Mouse (Mus musculus): ENCODE results near the gene Robo2.

DNA sequence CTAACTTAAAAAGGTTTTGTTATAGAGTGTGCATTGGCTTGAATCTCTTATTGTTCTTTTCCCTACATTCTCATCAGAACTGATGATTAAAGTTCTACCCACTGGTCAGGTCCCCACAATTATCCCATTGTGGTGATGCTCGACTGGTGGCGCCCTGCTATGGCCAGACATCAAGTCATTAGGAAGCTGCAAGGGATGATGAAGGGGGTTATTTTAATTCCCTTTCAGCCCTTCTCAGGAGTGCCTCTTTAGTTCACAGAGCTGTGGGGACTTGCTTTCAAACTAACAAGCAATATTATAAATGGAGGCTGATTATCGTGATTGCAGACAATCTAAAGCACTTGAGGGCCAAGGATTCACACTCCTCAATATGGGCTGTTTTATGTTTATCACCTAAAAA, 484.1 kb downstream of the Robo2 start:
- TF ChIP-seq CTCF (IDR thresholded peaks at IDR 0.05; ENCODE audit: control insufficient read depth, insufficient read depth, insufficient read length), result no peak
- TF ChIP-seq USF1 (IDR thresholded peaks at IDR 0.05; ENCODE audit: low read depth), result no peak
- no peak for TF ChIP-seq MYOD1 (IDR thresholded peaks at IDR 0.05; ENCODE audit: control insufficient read depth, insufficient read length, low read depth)
- no peak for TF ChIP-seq MAX (IDR thresholded peaks at IDR 0.05)
- no peak for TF ChIP-seq CEBPB (IDR thresholded peaks at IDR 0.05; ENCODE audit: low read depth)
